Mouse (Mus musculus) spleen, adult 2 months (tissue): Measurements from ENCODE around the gene Ctbp1.

ENCODE experiments used
- CTCF ChIP-seq: fragments of 200-500 bp; IDR thresholded peaks from 2 replicates; pipeline ENCODE4 v1.5.1; 2011; ENCODE audit warnings: mild to moderate bottlenecking, inconsistent platforms; ENCODE audit not compliant: insufficient read depth, insufficient read length, insufficient replicate concordance; ENCODE audit errors: extremely low read depth
- POLR2A ChIP-seq: fragments of 200-500 bp; IDR thresholded peaks from 2 replicates; pipeline ENCODE4 v1.6.1; 2011; ENCODE audit warnings: low read depth, low read length, inconsistent platforms

DNA sequence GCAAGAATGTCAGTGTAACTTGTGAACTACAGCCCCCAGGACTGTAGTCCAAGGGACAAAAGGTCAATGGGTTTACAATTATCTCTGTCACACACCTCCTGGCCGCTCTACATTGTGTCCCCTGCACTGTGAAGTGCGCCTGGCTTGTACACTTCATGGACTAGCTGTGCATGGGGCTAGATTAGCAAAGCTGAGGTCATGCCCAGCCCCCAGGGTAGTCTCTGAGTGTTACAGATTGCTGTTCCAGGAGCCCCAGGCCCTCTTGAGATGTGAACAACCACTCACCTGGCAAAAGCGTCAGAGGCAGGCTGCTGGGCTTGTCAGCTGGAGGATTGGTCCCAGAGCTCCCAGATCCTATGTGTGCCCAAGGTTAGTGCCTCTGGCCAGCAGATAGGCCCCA is 57.1 kb downstream of the Ctbp1 start:
- no peak for TF ChIP-seq CTCF
- TF ChIP-seq POLR2A = no peak
